Mouse (Mus musculus) forebrain, embryonic 11.5 days (tissue): ENCODE measurements around the gene 9530077C05Rik. TPM values are rescaled to one million over a fixed set of nuclear protein-coding genes. Genes with fewer than 3 reads are reported as not detected.

Experiments used
- ATAC-seq: fragments of 200-750 bp; cut with Nextera tagmentation; replicated peaks from 2 replicates; pipeline ENCODE4 v1.8.0; 2017; ENCODE audit warnings: moderate TSS enrichment; ENCODE audit not compliant: low FRiP score
- DNase-seq: peaks from one replicate; pipeline ENCODE4 v3.0.0-alpha.2; 2017; ENCODE audit warnings: low spot score
- H3K27ac ChIP-seq: fragments of 300-500 bp; sonication (generic); 2 replicates; pipeline ENCODE4 v1.5.1; 2014; ENCODE audit warnings: low read depth, low read length
- H3K27me3 ChIP-seq: fragments of 300-500 bp; sonication (generic); 2 replicates; pipeline ENCODE4 v1.6.1; 2014; ENCODE audit warnings: mild to moderate bottlenecking, low read length, mixed read lengths; ENCODE audit not compliant: control insufficient read depth, insufficient read depth
- H3K36me3 ChIP-seq: fragments of 300-500 bp; sonication (generic); 2 replicates; pipeline ENCODE4 v1.6.1; 2014; ENCODE audit warnings: mild to moderate bottlenecking, low read length, moderate library complexity, mixed read lengths; ENCODE audit not compliant: control insufficient read depth, insufficient read depth
- H3K4me1 ChIP-seq: fragments of 300-500 bp; sonication (generic); replicated peaks from 2 replicates; pipeline ENCODE4 v1.6.1; 2014; ENCODE audit warnings: low read length, mixed read lengths; ENCODE audit not compliant: control insufficient read depth, insufficient read depth
- H3K4me2 ChIP-seq: fragments of 300-500 bp; sonication (generic); 2 replicates; pipeline ENCODE4 v1.6.1; 2014; ENCODE audit warnings: low read depth, mild to moderate bottlenecking, low read length, moderate library complexity, mixed read lengths; ENCODE audit not compliant: severe bottlenecking
- H3K4me3 ChIP-seq: fragments of 300-500 bp; sonication (generic); 2 replicates; pipeline ENCODE4 v1.5.1; 2014; ENCODE audit warnings: low read depth, low read length
- H3K9ac ChIP-seq: fragments of 300-500 bp; sonication (generic); 2 replicates; pipeline ENCODE4 v1.6.1; 2014; ENCODE audit warnings: low read length
- H3K9me3 ChIP-seq: fragments of 300-500 bp; sonication (generic); 2 replicates; pipeline ENCODE4 v1.6.1; 2016; ENCODE audit warnings: low read length, mixed read lengths; ENCODE audit not compliant: control insufficient read depth
- WGBS: fragments of 180-500 bp; shearing (Covaris S2); extraction: QIAGEN DNeasy Blood & Tissue Kit; methylation state at CpG from one replicate; pipeline ENCODE4 v1.1.7; 2014; 5-methylcytosine and 5-hydroxymethylcytosine counted together
- polyA plus RNA-seq: library from polyadenylated mRNA; unstranded; fragments of >200 nt; fragmentation: Nextera tagmentation; extraction: Ambion mirVana; gene quantifications from 2 replicates; pipeline ENCODE4 v1.2.1, GENCODE M21; 2014

The 9530077C05Rik gene
- polyA plus RNA-seq, 1 experiment from 2014 or later = 12.7 TPM

GRCm38 (mm10) chr9:22469643-22470042 lies 58.3 kb downstream of the 9530077C05Rik start, which contains the start of gene Rp9:
Rp9 (minus strand) TSS chr9:22469743.
- ATAC-seq (no peak), DNase-seq (no peak)
- H3K4me3 ChIP-seq = peak within 1 kb of the TSS; percentile 78
- H3K27ac ChIP-seq = no peak within 1 kb of the TSS
- 88% methylated on average over 3 of the region's 3 CpGs for WGBS
- no peaks in the 10 kb centered on the region for H3K9me3 ChIP-seq
- peak within 1 kb of the TSS; percentile 81 for H3K4me2 ChIP-seq
- H3K4me1 ChIP-seq = peaks cover 2% of the 10 kb centered on the region; the same call in 1 of the 2 replicates
- no peaks in the 10 kb centered on the region for H3K36me3 ChIP-seq
- H3K9ac ChIP-seq = peak within 1 kb of the TSS; percentile 84; the same call in 1 of the 2 replicates
- no peaks in the 10 kb centered on the region for H3K27me3 ChIP-seq

DNA sequence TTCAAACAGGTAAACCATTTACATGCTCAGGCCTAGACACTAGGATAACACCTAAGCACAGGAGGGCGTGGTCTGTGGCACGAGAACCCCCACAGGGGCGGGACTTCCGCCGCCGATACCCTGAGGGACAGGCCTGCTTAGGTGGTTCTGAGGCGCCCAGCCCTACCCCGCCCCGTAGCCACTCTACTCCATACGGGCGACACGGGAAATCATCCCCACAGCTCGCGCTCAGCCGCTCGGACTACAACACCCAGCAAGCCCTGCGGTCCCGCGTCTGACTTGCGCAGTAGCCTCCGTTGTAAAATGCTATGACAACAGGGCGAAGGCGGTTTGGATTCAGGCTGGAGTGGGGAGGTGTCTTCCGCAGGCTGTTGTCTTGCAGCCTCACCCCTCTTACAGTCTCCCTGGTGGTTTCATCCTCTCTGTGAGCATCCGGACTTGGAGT lies 64.1 kb downstream of the 9530077C05Rik start, which contains the start of gene Bbs9:
Gene Bbs9, plus strand, starts transcription at position 292 of the 445 bp plus-strand sequence.
- no peak within 1 kb of the TSS for H3K27ac ChIP-seq
- H3K4me1 ChIP-seq = no peaks in the 10 kb centered on the region
- peak within 1 kb of the TSS; percentile 67 for H3K4me2 ChIP-seq
- H3K36me3 ChIP-seq = no peaks in the 10 kb centered on the region
- H3K27me3 ChIP-seq = no peaks in the 10 kb centered on the region
- peak within 1 kb of the TSS; percentile 56 for H3K4me3 ChIP-seq
- DNase-seq (peak; percentile 95), ATAC-seq (peak; percentile 100)
- peak within 1 kb of the TSS; percentile 64 for H3K9ac ChIP-seq
- H3K9me3 ChIP-seq = no peaks in the 10 kb centered on the region
- 1% methylated on average over 25 of the region's 25 CpGs for WGBS

GRCm38 (mm10) chr9:22476265-22476664 lies 65.0 kb downstream of the 9530077C05Rik start:
- Histone ChIP-seq H3K9ac (peak overlapping the region; percentile 64), H3K9me3 (no peaks in the 10 kb centered on the region), H3K27me3 (no peaks in the 10 kb centered on the region), H3K4me3 (peak overlapping the region; percentile 56), H3K4me2 (peak overlapping the region; percentile 67), H3K4me1 (no peaks in the 10 kb centered on the region), H3K27ac (no peak overlapping the region), H3K36me3 (no peaks in the 10 kb centered on the region)
- 8% methylated on average over 10 of the region's 10 CpGs for WGBS
- DNase-seq (no peak), ATAC-seq (no peak)

GRCm38 (mm10) chr9:22478946-22479345 lies 67.6 kb downstream of the 9530077C05Rik start:
- WGBS = 92% methylated on average over 8 of the region's 8 CpGs

DNA sequence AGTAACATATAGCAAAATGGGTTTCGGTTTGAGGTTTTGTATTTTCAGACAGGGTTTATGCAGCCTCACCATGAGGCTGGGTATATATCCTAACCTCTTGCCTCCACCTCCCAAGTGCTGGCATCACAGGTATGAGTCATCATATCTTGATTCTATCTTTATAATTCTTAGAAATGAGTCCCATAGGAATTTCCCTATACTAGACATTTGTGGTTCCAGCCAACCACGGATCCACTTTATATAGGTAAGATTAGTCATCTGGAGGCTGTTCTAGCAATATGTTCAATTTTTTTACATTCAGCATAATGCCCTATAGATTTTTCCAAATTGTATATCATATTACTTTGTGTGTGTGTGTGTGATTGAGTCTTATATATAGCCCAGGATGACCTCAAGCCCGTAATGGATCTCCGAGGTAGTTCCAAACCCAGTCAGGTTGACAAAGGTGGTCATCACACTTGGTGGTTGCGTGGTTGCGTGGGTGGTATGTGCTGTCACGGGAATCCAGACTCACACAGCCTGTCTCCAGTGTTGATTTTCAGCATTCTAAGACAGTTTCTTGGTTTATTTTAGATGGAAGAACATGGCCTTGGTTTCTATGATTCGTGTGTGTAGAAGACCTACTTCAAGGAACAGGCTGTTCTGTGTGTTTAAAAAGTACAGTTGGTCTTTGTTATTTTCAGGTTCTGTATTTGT lies 72.7 kb downstream of the 9530077C05Rik start:
- H3K27ac ChIP-seq = no peak overlapping the region

More at GRCm38 (mm10) chr9:22478946-22479345, 67.6 kb downstream of the 9530077C05Rik start:
- H3K27me3 ChIP-seq = no peaks in the 10 kb centered on the region
- H3K9ac ChIP-seq = no peak overlapping the region
- DNase-seq (no peak), ATAC-seq (no peak)
- H3K36me3 ChIP-seq = no peaks in the 10 kb centered on the region
- H3K4me3 ChIP-seq = no peak overlapping the region
- no peak overlapping the region for H3K27ac ChIP-seq
- H3K4me1 ChIP-seq = no peaks in the 10 kb centered on the region
- H3K9me3 ChIP-seq = no peaks in the 10 kb centered on the region
- H3K4me2 ChIP-seq = no peak overlapping the region

DNA sequence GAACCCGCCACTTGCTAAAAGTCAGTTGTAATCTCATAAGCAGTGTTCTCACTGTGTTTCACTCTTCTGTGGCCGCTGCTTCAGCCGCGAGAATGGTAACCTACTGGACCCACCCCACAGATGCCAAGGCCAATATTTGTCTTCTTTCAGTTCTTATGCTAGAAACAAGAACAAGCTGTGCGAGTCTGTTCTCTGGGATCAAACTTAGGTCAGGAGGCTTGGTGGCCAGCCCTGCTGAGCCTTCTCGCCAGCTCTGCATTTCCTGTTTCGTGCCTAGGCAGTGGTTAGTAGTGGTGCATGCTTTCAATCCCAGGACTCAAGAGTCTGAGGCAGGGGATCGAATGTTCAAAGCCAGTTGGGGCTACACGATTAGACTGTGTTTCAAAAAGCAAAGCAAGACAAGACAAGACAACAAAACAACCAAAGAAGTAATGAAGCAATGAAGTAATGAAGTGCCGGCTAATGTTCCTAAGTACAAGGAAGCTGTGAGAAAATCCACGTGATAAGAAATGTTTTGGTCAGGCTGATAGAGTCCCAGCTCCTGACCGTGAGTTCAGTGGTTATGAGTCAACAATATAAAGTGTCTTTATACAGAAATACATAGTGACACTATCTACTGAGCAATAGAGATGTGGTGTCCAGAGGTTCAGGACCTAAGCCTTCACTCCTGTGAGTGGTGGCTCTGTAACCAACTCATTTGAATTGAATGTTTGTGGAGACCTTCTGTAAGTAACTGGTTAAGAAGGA lies 73.4 kb downstream of the 9530077C05Rik start:
- DNase-seq (no peak), ATAC-seq (no peak)
- H3K9me3 ChIP-seq = no peaks in the 10 kb centered on the region
- H3K27me3 ChIP-seq = no peaks in the 10 kb centered on the region
- no peaks in the 10 kb centered on the region for H3K36me3 ChIP-seq
- H3K4me3 ChIP-seq = no peak overlapping the region
- H3K27ac ChIP-seq = no peak overlapping the region
- H3K4me1 ChIP-seq = no peaks in the 10 kb centered on the region
- H3K4me2 ChIP-seq = no peak overlapping the region
- no peak overlapping the region for H3K9ac ChIP-seq
- 93% methylated on average over 12 of the region's 12 CpGs for WGBS

More for the DNA sequence above, 72.7 kb downstream of the 9530077C05Rik start:
- Histone ChIP-seq H3K9ac (no peak overlapping the region), H3K36me3 (no peaks in the 10 kb centered on the region), H3K4me2 (no peak overlapping the region), H3K9me3 (no peaks in the 10 kb centered on the region), H3K27me3 (no peaks in the 10 kb centered on the region), H3K4me3 (no peak overlapping the region), H3K4me1 (no peaks in the 10 kb centered on the region)
- no peak for ATAC-seq
- WGBS = 96% methylated on average over 8 of the region's 8 CpGs
- DNase-seq = no peak

- ATAC-seq (no peak), DNase-seq (no peak)
- Histone ChIP-seq H3K27me3 (no peaks in the 10 kb centered on the region), H3K4me2 (no peak overlapping the region), H3K9ac (no peak overlapping the region), H3K36me3 (no peaks in the 10 kb centered on the region), H3K27ac (no peak overlapping the region), H3K4me1 (no peaks in the 10 kb centered on the region), H3K4me3 (no peak overlapping the region), H3K9me3 (no peaks in the 10 kb centered on the region)
- 88% methylated on average over 7 of the region's 7 CpGs for WGBS
Measured at GRCm38 (mm10) chr9:22486211-22486610, 74.9 kb downstream of the 9530077C05Rik start.

DNA sequence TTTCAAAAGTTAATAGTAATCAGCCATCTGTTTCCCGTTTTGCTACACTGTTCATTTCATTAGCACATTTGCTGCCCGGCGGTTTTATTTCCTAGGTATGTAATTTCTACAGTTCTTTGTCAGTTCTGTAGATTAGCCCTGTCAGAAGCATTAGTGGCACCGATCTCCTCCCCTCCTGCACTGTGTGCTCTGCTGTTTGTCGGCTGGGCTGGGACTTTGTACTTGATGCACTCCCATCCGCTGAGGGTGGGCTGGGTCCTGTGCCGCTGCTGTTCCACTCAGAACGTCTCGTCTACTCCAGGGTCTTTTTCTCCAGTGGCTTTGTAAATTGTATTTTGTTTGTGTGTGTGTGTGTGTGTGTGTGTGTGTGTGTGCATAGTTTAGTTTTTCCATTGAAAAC lies 77.7 kb downstream of the 9530077C05Rik start:
- Histone ChIP-seq H3K9me3 (no peaks in the 10 kb centered on the region), H3K4me2 (no peak overlapping the region), H3K36me3 (no peaks in the 10 kb centered on the region), H3K4me1 (no peaks in the 10 kb centered on the region), H3K9ac (no peak overlapping the region), H3K27ac (no peak overlapping the region), H3K27me3 (no peaks in the 10 kb centered on the region), H3K4me3 (no peak overlapping the region)
- no peak for DNase-seq
- WGBS = 62% methylated on average over 9 of the region's 9 CpGs
- ATAC-seq = no peak
